Mouse (Mus musculus): ENCODE results near the gene Asb9. TPM values are rescaled to one million over a fixed set of nuclear protein-coding genes. Genes with fewer than 3 reads are reported as not detected.

Asb9 gene
- not detected in 2 replicates for polyA plus RNA-seq (2014; fragmentation: Nextera tagmentation; extraction: Ambion mirVana)

DNA sequence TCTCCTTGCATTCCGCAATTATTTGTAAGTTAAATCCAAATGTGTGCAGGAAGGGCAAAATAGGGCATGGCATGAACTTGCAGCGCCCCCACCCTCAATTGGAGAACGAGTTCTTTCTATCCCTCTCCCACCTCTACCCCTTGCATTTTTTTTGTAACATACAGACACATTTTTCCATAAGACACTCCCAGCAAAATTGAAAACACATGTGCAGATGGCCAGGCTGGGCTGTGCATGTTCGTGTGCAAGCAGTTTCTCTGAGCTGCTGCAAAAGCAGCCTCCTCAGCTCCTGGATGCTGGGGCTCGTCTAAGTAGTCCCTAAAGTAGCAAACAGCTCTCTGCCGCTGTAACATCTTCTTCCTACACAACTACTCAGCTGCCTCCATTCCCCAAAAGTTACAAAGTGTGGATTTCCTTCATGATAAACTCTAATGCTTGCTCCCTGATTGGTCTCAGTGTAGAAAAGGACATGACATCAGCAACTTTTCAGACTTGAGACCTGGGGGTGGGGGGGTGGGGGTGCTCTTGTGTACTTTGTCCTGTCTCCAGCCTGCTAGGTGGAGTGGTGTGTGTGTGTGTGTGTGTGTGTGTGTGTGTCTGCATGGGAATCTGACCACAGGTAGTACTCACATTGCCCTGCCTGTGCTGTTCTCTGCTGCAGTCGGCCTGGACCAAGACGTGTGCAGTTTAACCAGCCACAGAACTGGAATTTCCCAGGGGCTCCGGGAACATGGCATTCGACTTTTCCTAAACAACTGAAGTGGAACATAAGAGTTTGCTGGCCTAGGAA is at the start of gene Asb9:
Gene Asb9 (plus strand): TSS at position 619 of the 790 bp plus-strand sequence.
- WGBS = 82% methylated on average over 10 of the region's 10 CpGs

GRCm38 (mm10) chrX:164459205-164459878 is 46.8 kb upstream of the Asb9 start:
- no peak for ATAC-seq (ENCODE audit: low read depth)
- WGBS = 82% methylated on average over 6 of the region's 6 CpGs
- Histone ChIP-seq H3K36me3 (ENCODE audit: control insufficient read depth, insufficient read depth, low read length) (no peaks in the 10 kb centered on the region), H3K4me2 (ENCODE audit: low read depth, low read length) (no peak overlapping the region), H3K9me3 (ENCODE audit: control insufficient read depth, low read length) (no peaks in the 10 kb centered on the region), H3K4me1 (ENCODE audit: control insufficient read depth, insufficient read depth, low read length) (no peaks in the 10 kb centered on the region), H3K9ac (replicated peaks; ENCODE audit: low read depth, low read length) (no peak overlapping the region), H3K27ac (ENCODE audit: low read depth, low read length) (no peak overlapping the region), H3K27me3 (ENCODE audit: control insufficient read depth, insufficient read depth, low read length) (no peaks in the 10 kb centered on the region), H3K4me3 (ENCODE audit: low read depth, low read length) (no peak overlapping the region)

More for the DNA sequence above, at the start of gene Asb9:
- Histone ChIP-seq H3K9ac (replicated peaks; ENCODE audit: low read depth, low read length) (no peak within 1 kb of the TSS), H3K36me3 (ENCODE audit: control insufficient read depth, insufficient read depth, low read length) (no peaks in the 10 kb centered on the region), H3K27ac (ENCODE audit: low read depth, low read length) (no peak within 1 kb of the TSS), H3K4me2 (ENCODE audit: low read depth, low read length) (no peak within 1 kb of the TSS), H3K4me3 (ENCODE audit: low read depth, low read length) (no peak within 1 kb of the TSS), H3K4me1 (ENCODE audit: control insufficient read depth, insufficient read depth, low read length) (no peaks in the 10 kb centered on the region), H3K9me3 (ENCODE audit: control insufficient read depth, low read length) (no peaks in the 10 kb centered on the region), H3K27me3 (ENCODE audit: control insufficient read depth, insufficient read depth, low read length) (no peaks in the 10 kb centered on the region)
- no peak for ATAC-seq (ENCODE audit: low read depth)

DNA sequence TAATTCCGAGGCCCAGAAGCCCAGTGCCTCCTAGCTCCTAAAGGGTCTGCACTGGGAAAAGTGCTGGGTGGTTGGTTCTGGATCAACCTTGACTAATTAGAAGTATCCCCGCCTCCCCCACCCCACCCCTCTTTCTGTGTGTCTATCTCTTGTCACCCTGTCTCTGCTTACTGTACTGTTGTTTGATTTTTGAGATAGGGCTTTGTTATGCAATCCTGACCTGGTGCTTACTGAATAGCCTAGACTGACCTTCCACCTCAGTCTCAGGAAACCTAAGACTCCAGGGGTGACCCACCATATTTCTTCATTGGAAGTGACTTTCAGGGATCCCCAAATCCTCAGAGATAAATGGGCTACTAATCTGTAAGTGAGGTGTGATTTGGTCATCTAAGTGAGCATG is 3.9 kb upstream of the Asb9 start:
- H3K4me2 ChIP-seq (ENCODE audit: low read depth, low read length) = no peak overlapping the region
- WGBS = 67% methylated on average over 2 of the region's 2 CpGs

DNA sequence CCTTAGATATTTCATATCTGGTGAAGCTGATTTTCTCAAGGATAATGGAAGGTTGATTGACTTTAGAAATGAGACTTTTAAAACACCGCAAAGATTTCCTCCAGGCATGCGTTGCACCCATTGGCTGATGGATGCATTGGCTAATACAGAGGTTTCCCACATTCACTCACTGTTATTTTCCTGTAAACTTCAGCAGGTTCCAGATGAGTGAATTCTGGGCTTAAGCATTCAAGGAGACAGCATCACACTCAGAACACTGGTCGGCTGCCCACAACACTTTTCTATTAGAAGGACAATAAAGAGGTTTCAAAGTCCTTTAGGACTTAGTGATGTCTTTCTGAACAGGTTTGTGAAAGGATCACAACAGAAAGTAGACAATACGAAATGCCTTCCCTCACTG is 941 bp downstream of the Asb9 start:
- H3K9me3 ChIP-seq (ENCODE audit: control insufficient read depth, low read length) = no peaks in the 10 kb centered on the region
- no peaks in the 10 kb centered on the region for H3K27me3 ChIP-seq (ENCODE audit: control insufficient read depth, insufficient read depth, low read length)
- no peaks in the 10 kb centered on the region for H3K4me1 ChIP-seq (ENCODE audit: control insufficient read depth, insufficient read depth, low read length)
- WGBS = 82% methylated on average over 4 of the region's 4 CpGs
- no peak overlapping the region for H3K9ac ChIP-seq (replicated peaks; ENCODE audit: low read depth, low read length)
- no peak for ATAC-seq (ENCODE audit: low read depth)
- no peak overlapping the region for H3K4me3 ChIP-seq (ENCODE audit: low read depth, low read length)
- no peak overlapping the region for H3K27ac ChIP-seq (ENCODE audit: low read depth, low read length)
- no peak overlapping the region for H3K4me2 ChIP-seq (ENCODE audit: low read depth, low read length)
- no peaks in the 10 kb centered on the region for H3K36me3 ChIP-seq (ENCODE audit: control insufficient read depth, insufficient read depth, low read length)

More for the DNA sequence above, 3.9 kb upstream of the Asb9 start:
- H3K27me3 ChIP-seq (ENCODE audit: control insufficient read depth, insufficient read depth, low read length) = no peaks in the 10 kb centered on the region
- ATAC-seq (ENCODE audit: low read depth) = no peak
- H3K4me1 ChIP-seq (ENCODE audit: control insufficient read depth, insufficient read depth, low read length) = no peaks in the 10 kb centered on the region
- H3K9me3 ChIP-seq (ENCODE audit: control insufficient read depth, low read length) = no peaks in the 10 kb centered on the region
- no peak overlapping the region for H3K27ac ChIP-seq (ENCODE audit: low read depth, low read length)
- H3K36me3 ChIP-seq (ENCODE audit: control insufficient read depth, insufficient read depth, low read length) = no peaks in the 10 kb centered on the region
- H3K4me3 ChIP-seq (ENCODE audit: low read depth, low read length) = no peak overlapping the region
- H3K9ac ChIP-seq (replicated peaks; ENCODE audit: low read depth, low read length) = no peak overlapping the region

DNA sequence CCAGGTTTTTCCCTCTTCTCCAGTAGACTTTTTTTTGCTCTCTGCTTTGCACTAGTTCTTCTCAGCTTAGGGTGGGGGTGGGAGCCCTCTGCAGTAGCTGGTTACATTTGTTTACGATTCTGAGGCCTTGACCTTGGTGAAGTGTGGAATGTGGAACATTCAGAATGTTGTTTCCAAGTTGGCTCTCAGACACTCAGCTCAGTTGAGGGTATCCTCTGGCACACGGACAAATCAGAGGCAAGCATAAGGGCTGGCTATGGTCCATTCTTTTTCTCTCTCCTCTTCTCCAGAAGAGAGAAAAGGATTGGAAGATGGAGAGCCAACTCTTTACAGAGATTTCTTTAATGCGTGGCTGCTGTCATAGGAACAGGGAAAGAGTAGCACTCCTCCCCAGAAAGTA is 2.6 kb downstream of the Asb9 start:
- no peak overlapping the region for H3K4me3 ChIP-seq (ENCODE audit: low read depth, low read length)
- no peak overlapping the region for H3K27ac ChIP-seq (ENCODE audit: low read depth, low read length)
- H3K9ac ChIP-seq (replicated peaks; ENCODE audit: low read depth, low read length) = no peak overlapping the region
- H3K4me2 ChIP-seq (ENCODE audit: low read depth, low read length) = no peak overlapping the region
- peak; percentile 51; the same call in 1 of the 2 replicates for ATAC-seq (ENCODE audit: low read depth)
- H3K9me3 ChIP-seq (ENCODE audit: control insufficient read depth, low read length) = no peaks in the 10 kb centered on the region
- no peaks in the 10 kb centered on the region for H3K36me3 ChIP-seq (ENCODE audit: control insufficient read depth, insufficient read depth, low read length)
- H3K4me1 ChIP-seq (ENCODE audit: control insufficient read depth, insufficient read depth, low read length) = no peaks in the 10 kb centered on the region
- 53% methylated on average over 3 of the region's 3 CpGs for WGBS
- no peaks in the 10 kb centered on the region for H3K27me3 ChIP-seq (ENCODE audit: control insufficient read depth, insufficient read depth, low read length)

- H3K9ac ChIP-seq (replicated peaks; ENCODE audit: low read depth, low read length) = no peak overlapping the region
- H3K4me1 ChIP-seq (ENCODE audit: control insufficient read depth, insufficient read depth, low read length) = no peaks in the 10 kb centered on the region
- no peak overlapping the region for H3K4me2 ChIP-seq (ENCODE audit: low read depth, low read length)
- no peaks in the 10 kb centered on the region for H3K36me3 ChIP-seq (ENCODE audit: control insufficient read depth, insufficient read depth, low read length)
- no peak overlapping the region for H3K4me3 ChIP-seq (ENCODE audit: low read depth, low read length)
- H3K9me3 ChIP-seq (ENCODE audit: control insufficient read depth, low read length) = no peaks in the 10 kb centered on the region
- H3K27me3 ChIP-seq (ENCODE audit: control insufficient read depth, insufficient read depth, low read length) = no peaks in the 10 kb centered on the region
- no peak for ATAC-seq (ENCODE audit: low read depth)
- H3K27ac ChIP-seq (ENCODE audit: low read depth, low read length) = no peak overlapping the region
Observed at GRCm38 (mm10) chrX:164522138-164522537, 16.0 kb downstream of the Asb9 start.

DNA sequence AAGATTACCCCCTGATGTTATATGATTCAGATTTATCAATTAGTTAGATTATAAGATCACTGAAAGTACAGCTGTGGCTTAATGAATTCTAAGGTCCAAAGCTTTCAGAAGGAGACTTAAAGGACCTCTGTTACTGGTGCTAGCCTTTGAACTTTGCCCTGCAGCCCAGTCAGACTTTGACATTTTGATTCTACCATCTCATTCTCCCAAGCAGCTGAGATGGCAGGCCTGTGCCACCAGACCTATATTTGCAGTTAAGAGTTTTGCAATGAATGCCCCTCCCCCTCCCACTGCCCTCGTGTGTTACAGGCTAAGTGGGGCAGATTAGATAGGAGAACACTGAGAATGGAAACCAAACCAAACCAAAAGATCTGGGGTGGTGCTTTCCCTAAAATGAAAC is 20.4 kb downstream of the Asb9 start:
- no peaks in the 10 kb centered on the region for H3K27me3 ChIP-seq (ENCODE audit: control insufficient read depth, insufficient read depth, low read length)
- no peak for ATAC-seq (ENCODE audit: low read depth)

DNA sequence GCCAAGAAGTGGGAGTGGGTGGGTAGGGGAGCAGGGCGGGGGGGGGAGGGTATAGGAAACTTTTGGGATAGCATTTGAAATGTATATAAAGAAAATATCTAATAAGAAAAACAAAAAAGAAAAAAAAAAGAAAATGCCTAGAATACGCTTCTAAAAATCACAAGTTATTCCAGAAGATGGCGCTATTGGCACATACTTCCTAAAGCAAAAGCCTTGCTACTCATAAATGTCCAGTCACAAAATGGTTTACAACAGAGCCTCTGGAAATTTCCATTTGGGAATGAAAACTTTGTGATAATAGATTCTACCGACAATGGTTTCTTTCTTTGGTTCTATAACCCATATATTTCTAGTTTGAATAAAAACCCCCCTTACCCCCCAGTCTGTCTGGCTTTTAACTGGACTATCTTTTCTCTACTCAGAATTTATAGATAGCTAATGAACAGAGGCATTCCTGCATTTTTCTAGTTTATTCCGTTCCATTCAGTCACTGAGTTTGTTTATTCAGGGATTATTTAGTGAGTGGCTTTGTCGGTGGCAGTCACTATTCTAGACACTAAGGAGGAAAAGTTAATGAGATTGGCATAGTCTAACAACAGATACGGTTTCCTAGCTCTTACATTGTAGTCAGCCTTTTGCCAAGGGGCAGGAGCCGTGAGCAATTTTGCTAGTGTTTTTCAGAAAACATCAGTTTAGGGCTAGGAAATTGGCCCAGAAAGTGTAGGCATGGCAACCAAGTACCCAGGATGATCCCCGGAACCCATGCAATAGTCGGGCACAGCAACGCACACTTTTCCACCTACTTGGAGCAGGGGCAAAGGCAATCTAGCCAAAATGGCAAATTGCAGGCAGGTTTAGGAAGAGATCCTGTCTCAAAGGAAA is 35.5 kb downstream of the Asb9 start:
- Histone ChIP-seq H3K4me1 (ENCODE audit: control insufficient read depth, insufficient read depth, low read length) (no peaks in the 10 kb centered on the region), H3K27me3 (ENCODE audit: control insufficient read depth, insufficient read depth, low read length) (no peaks in the 10 kb centered on the region), H3K4me2 (ENCODE audit: low read depth, low read length) (peak overlapping the region; percentile 16; the same call in 1 of the 2 replicates), H3K27ac (ENCODE audit: low read depth, low read length) (no peak overlapping the region), H3K9ac (replicated peaks; ENCODE audit: low read depth, low read length) (no peak overlapping the region), H3K9me3 (ENCODE audit: control insufficient read depth, low read length) (no peaks in the 10 kb centered on the region), H3K36me3 (ENCODE audit: control insufficient read depth, insufficient read depth, low read length) (no peaks in the 10 kb centered on the region), H3K4me3 (ENCODE audit: low read depth, low read length) (no peak overlapping the region)
- WGBS = 26% methylated on average over 11 of the region's 11 CpGs
- ATAC-seq (ENCODE audit: low read depth) = peak; percentile 86

More for the DNA sequence above, 20.4 kb downstream of the Asb9 start:
- H3K4me1 ChIP-seq (ENCODE audit: control insufficient read depth, insufficient read depth, low read length) = no peaks in the 10 kb centered on the region
- no peak overlapping the region for H3K4me3 ChIP-seq (ENCODE audit: low read depth, low read length)
- no peaks in the 10 kb centered on the region for H3K36me3 ChIP-seq (ENCODE audit: control insufficient read depth, insufficient read depth, low read length)
- WGBS = 40% methylated on average over 1 of the region's 1 CpGs
- no peak overlapping the region for H3K9ac ChIP-seq (replicated peaks; ENCODE audit: low read depth, low read length)
- H3K27ac ChIP-seq (ENCODE audit: low read depth, low read length) = no peak overlapping the region
- no peaks in the 10 kb centered on the region for H3K9me3 ChIP-seq (ENCODE audit: control insufficient read depth, low read length)
- H3K4me2 ChIP-seq (ENCODE audit: low read depth, low read length) = no peak overlapping the region
